8 mouse cellular contexts compared by ENCODE assay signal in the genomic region with DNA sequence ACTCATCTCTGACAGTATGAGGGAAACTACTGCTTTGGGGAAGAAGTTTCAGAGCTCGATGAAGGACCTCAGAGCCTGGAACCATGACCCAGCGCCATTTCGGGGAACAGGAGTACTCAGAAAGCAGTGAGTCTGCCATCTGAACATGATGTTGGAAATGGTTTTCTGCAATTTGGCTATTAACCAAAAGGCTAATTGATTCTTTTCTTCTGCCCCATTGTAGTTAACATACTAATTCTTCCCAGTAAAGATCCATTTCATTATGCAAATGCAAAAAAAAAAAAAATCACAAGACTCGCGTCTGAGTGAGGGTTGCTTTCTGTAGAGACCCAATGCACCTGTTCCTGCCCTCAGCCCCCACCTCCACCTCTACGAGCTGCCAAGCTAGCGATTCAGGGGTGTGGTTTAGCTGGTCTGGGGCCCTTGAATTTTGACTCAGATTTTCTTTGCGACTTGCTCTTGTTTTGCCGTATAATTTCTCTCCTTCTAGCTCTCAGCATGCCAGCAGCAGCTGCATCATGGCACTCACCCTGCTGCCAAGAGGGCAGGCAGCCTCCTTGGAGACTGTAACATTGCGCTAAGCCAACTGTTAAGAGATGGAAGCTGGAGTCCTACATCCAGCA.
DNase-seq lines count a peak whose midpoint lies in the region; ATAC-seq and TF ChIP-seq lines count a peak whose summit lies in the region.
"Had no signal": no experiment of that assay in that cellular context is flagged by ENCODE, and none has a peak within 500 bp of the region (broad histone marks: within the 10 kb centered on the region; RNA-seq: fewer than 3 reads in every experiment).

No protein-coding gene starts in this region.

- no peak overlapping the region for H3K4me3 ChIP-seq in midbrain, embryonic 14.5 days (replicated peaks; ENCODE audit: low read depth, low read length)
- H3K4me3 ChIP-seq in midbrain, embryonic 10.5 days, result no peak overlapping the region
- H3K4me3 ChIP-seq in hindbrain, postnatal 0 days (ENCODE audit: low read length), result no peak overlapping the region
- H3K4me3 ChIP-seq: embryonic facial prominence, embryonic 12.5 days had no signal

- ATAC-seq in midbrain, embryonic 14.5 days (ENCODE audit: low FRiP score, low TSS enrichment), result peak; percentile 60; the same call in 1 of the 2 replicates
- peak; percentile 85 for ATAC-seq in hindbrain, postnatal 0 days

- no peaks in the 10 kb centered on the region for H3K9me3 ChIP-seq in midbrain, embryonic 14.5 days (ENCODE audit: control insufficient read depth, low read length)
- H3K9me3 ChIP-seq in midbrain, embryonic 10.5 days (replicated peaks), result no peaks in the 10 kb centered on the region
- no peaks in the 10 kb centered on the region for H3K9me3 ChIP-seq in hindbrain, postnatal 0 days (ENCODE audit: low read length)
- H3K9me3 ChIP-seq: embryonic facial prominence, embryonic 12.5 days had no signal

- H3K9ac ChIP-seq in midbrain, embryonic 14.5 days (replicated peaks; ENCODE audit: low read length), result no peak overlapping the region
- H3K9ac ChIP-seq in hindbrain, postnatal 0 days (replicated peaks; ENCODE audit: low read length), result no peak overlapping the region
- H3K9ac ChIP-seq: embryonic facial prominence, embryonic 12.5 days had no signal

- DNase-seq in midbrain, embryonic 14.5 days, result peak; percentile 35
- no peak for DNase-seq in midbrain, embryonic 10.5 days (ENCODE audit: low spot score)
- peak; percentile 53 for DNase-seq in cerebellum, adult 9-11 months
- peak; percentile 72 for DNase-seq in hindbrain, postnatal 0 days (ENCODE audit: low spot score)
- DNase-seq in kidney, postnatal 10 days, result no peak
- DNase-seq in right cerebral cortex, postnatal 36 days (ENCODE audit: low spot score in 2 of 2), result no peak
- DNase-seq in urinary bladder, postnatal 14 days (ENCODE audit: low spot score), result no peak

- H3K4me2 ChIP-seq in midbrain, embryonic 14.5 days (ENCODE audit: low read length), result no peak overlapping the region
- peak overlapping the region; percentile 41 for H3K4me2 ChIP-seq in hindbrain, postnatal 0 days (ENCODE audit: low read depth, low read length)
- H3K4me2 ChIP-seq: embryonic facial prominence, embryonic 12.5 days had no signal

- H3K36me3 ChIP-seq in midbrain, embryonic 14.5 days (ENCODE audit: control insufficient read depth, insufficient read depth, low read length), result no peaks in the 10 kb centered on the region
- H3K36me3 ChIP-seq in midbrain, embryonic 10.5 days, result no peaks in the 10 kb centered on the region
- H3K36me3 ChIP-seq in hindbrain, postnatal 0 days (ENCODE audit: insufficient read depth, low read length), result no peaks in the 10 kb centered on the region
- H3K36me3 ChIP-seq: embryonic facial prominence, embryonic 12.5 days had no signal

- WGBS in midbrain, embryonic 14.5 days, result 51% methylated on average over 10 of the region's 10 CpGs
- 85% methylated on average over 10 of the region's 10 CpGs for WGBS in midbrain, embryonic 10.5 days
- 31% methylated on average over 10 of the region's 10 CpGs for WGBS in hindbrain, postnatal 0 days

- 0 out of 2 replicates have a peak, but pooled peaks cover 8% of the 10 kb centered on the region for H3K4me1 ChIP-seq in midbrain, embryonic 14.5 days (ENCODE audit: control insufficient read depth, insufficient read depth, low read length)
- no peaks in the 10 kb centered on the region for H3K4me1 ChIP-seq in midbrain, embryonic 10.5 days
- H3K4me1 ChIP-seq in hindbrain, postnatal 0 days (ENCODE audit: insufficient read depth, low read length), result peaks cover 11% of the 10 kb centered on the region

- no peak for TF ChIP-seq CTCF in hindbrain, postnatal 0 days (IDR thresholded peaks at IDR 0.05; ENCODE audit: low read depth)

- H3K27ac ChIP-seq in midbrain, embryonic 14.5 days (replicated peaks; ENCODE audit: low read depth, low read length), result no peak overlapping the region
- H3K27ac ChIP-seq in midbrain, embryonic 10.5 days (replicated peaks), result no peak overlapping the region
- peak overlapping the region; percentile 22 for H3K27ac ChIP-seq in hindbrain, postnatal 0 days
- H3K27ac ChIP-seq: embryonic facial prominence, embryonic 12.5 days had no signal

- H3K27me3 ChIP-seq in midbrain, embryonic 14.5 days (ENCODE audit: control insufficient read depth, insufficient read depth, low read length), result no peaks in the 10 kb centered on the region
- H3K27me3 ChIP-seq in midbrain, embryonic 10.5 days (ENCODE audit: low read depth, poor library complexity, severe bottlenecking), result no peaks in the 10 kb centered on the region
- H3K27me3 ChIP-seq in hindbrain, postnatal 0 days (ENCODE audit: insufficient read depth, low read length), result no peaks in the 10 kb centered on the region
- H3K27me3 ChIP-seq: embryonic facial prominence, embryonic 12.5 days had no signal

Comparison
In these comparisons a context has a peak if more than half of its experiments do, and no peak if none do; other contexts are left out.
1. DNase-seq: peak in midbrain, embryonic 14.5 days (single experiment), cerebellum, adult 9-11 months (single experiment) and hindbrain, postnatal 0 days (single experiment); none in midbrain, embryonic 10.5 days (single experiment), kidney, postnatal 10 days (single experiment), right cerebral cortex, postnatal 36 days (0 of 2) and urinary bladder, postnatal 14 days (single experiment).